Mouse (Mus musculus): ENCODE data around the gene Kbtbd13.
A peak's percentile ranks its signal among the peaks of the same experiment; 100 is the strongest.
"Not testable (repeated sequence)": the region's sequence is repeated elsewhere in the genome, so short reads cannot be mapped to it uniquely, and the experiment has no call there.

The Kbtbd13 gene

DNA sequence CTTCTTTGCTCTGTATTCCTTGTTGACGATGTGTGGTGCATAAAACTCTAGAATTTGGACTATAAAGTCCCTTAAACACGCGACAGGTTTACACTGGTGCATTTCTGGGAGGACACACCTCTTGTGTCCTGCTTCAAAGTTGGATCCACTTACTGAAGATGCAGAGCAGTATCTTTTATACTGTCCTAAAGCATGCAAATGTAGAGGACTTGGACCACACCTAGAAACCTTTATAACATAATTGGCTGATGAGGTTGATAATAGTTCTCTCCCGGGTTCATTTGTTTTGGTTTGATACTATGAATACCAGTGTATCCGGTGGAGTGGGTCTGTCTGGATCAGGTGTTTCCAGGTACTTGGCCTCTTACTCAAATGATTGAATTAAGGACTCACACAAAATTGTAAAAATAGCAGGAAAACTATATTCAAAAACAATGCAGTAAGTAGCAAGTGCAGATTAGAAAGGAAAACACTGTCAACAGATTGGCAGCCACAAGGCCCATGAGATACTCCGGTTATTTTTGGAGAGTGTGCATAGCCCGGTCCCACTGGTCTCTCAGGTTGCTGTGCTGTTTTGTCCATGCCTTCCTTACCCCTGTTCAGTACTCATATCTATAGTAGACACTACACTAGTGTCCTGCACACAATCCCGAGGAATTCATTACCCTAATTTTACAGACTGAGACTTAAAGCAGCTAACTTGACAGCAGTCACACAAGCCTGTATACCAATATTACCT, 44.2 kb downstream of the Kbtbd13 start:
- no peak for DNase-seq (ENCODE audit: low spot score in 2 of 2)

GRCm38 (mm10) chr9:65346476-65347111, 44.9 kb downstream of the Kbtbd13 start:
- peak; percentile 48 to 49 for DNase-seq (ENCODE audit: low spot score in 2 of 2)

- DNase-seq (ENCODE audit: low spot score in 2 of 2): peak; percentile 89 to 92
Observed at GRCm38 (mm10) chr9:65345854-65346475, 45.5 kb downstream of the Kbtbd13 start, which contains the start of gene Pdcd7. Pdcd7 (plus strand) TSS chr9:65346104.

GRCm38 (mm10) chr9:65345439-65345838, 46.0 kb downstream of the Kbtbd13 start:
- not testable (repeated sequence) for DNase-seq (ENCODE audit: low spot score in 2 of 2)

DNA sequence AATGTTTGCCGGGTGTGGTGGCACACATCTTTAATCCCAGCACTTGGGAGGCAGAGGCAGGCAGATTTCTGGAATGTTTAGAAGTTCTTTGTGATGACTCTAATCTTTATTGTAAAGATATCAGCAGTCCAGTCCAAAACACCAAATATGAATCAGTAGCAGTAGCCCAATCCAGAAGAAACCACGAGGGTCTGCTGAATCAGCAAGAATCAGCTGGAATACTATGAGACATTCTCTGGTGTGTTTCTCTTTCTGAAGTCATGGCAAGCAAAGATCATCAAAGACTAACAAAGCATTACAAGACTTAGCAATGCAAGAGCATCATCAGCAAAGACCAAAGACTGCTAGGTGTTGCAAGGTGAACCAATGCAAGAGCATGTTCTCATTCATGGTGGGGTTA, 51.0 kb downstream of the Kbtbd13 start:
- no peak for DNase-seq (ENCODE audit: low spot score in 2 of 2)

- no peak for DNase-seq (ENCODE audit: low spot score in 2 of 2)
Observed at GRCm38 (mm10) chr9:65339146-65339545, 52.3 kb downstream of the Kbtbd13 start.
